Mouse (Mus musculus) cerebellum, adult 18-20 months (tissue): Measurements from ENCODE around the gene Pdlim5.

ENCODE experiments used
- DNase-seq, 2 experiments: peaks; one replicate each; pipeline ENCODE4 v3.0.0; 2021

Pdlim5 gene

GRCm38 (mm10) chr3:142394000-142394411 lies 1.5 kb downstream of the Pdlim5 start:
- no peak for DNase-seq

GRCm38 (mm10) chr3:142391531-142391930 lies 4.0 kb downstream of the Pdlim5 start:
- no peak for DNase-seq

GRCm38 (mm10) chr3:142390288-142390687 lies 5.2 kb downstream of the Pdlim5 start:
- no peak for DNase-seq

GRCm38 (mm10) chr3:142388189-142388588 lies 7.3 kb downstream of the Pdlim5 start:
- DNase-seq, result no peak

GRCm38 (mm10) chr3:142386505-142386904 lies 9.0 kb downstream of the Pdlim5 start:
- DNase-seq, result no peak

- DNase-seq, result no peak
These were observed 9.8 kb downstream of the Pdlim5 start for GRCm38 (mm10) chr3:142385690-142386089.

GRCm38 (mm10) chr3:142376638-142377037 lies 18.9 kb downstream of the Pdlim5 start:
- no peak for DNase-seq

GRCm38 (mm10) chr3:142375106-142375505 lies 20.4 kb downstream of the Pdlim5 start:
- no peak for DNase-seq

GRCm38 (mm10) chr3:142372465-142373147 lies 22.9 kb downstream of the Pdlim5 start:
- no peak for DNase-seq

- no peak for DNase-seq
These were observed 27.1 kb downstream of the Pdlim5 start for GRCm38 (mm10) chr3:142368411-142368810.

GRCm38 (mm10) chr3:142362092-142362491 lies 33.4 kb downstream of the Pdlim5 start:
- no peak for DNase-seq

- DNase-seq, result no peak
These were observed 36.5 kb downstream of the Pdlim5 start for GRCm38 (mm10) chr3:142358951-142359350.

- no peak for DNase-seq
These were observed 38.8 kb downstream of the Pdlim5 start for GRCm38 (mm10) chr3:142356661-142357060.

GRCm38 (mm10) chr3:142353218-142353617 lies 42.3 kb downstream of the Pdlim5 start:
- DNase-seq, result no peak

- no peak for DNase-seq
These were observed 45.0 kb downstream of the Pdlim5 start for GRCm38 (mm10) chr3:142350513-142350912.

- DNase-seq, result no peak
These were observed 46.5 kb downstream of the Pdlim5 start for GRCm38 (mm10) chr3:142348816-142349631.

GRCm38 (mm10) chr3:142346261-142346660 lies 49.2 kb downstream of the Pdlim5 start:
- DNase-seq, result no peak

GRCm38 (mm10) chr3:142345235-142346125 lies 50.0 kb downstream of the Pdlim5 start:
- no peak for DNase-seq

- DNase-seq, result no peak
These were observed 51.7 kb downstream of the Pdlim5 start for GRCm38 (mm10) chr3:142343786-142344185.

GRCm38 (mm10) chr3:142340701-142341100 lies 54.8 kb downstream of the Pdlim5 start:
- DNase-seq, result no peak

- DNase-seq, result no peak
These were observed 55.9 kb downstream of the Pdlim5 start for GRCm38 (mm10) chr3:142339440-142340251.

GRCm38 (mm10) chr3:142338058-142338457 lies 57.4 kb downstream of the Pdlim5 start:
- no peak for DNase-seq
